Mouse (Mus musculus) adipocyte (in vitro differentiated cells): ENCODE results near the gene Tssc4.

Experiments
- DNase-seq: peaks from one replicate; pipeline ENCODE4 v3.0.0-alpha.2; 2016; ENCODE audit warnings: low spot score

Gene Tssc4

GRCm38 (mm10) chr7:143068882-143069591, at the start of gene Tssc4:
Tssc4 (plus strand) TSS chr7:143069249.
- peak; percentile 100 for DNase-seq

DNA sequence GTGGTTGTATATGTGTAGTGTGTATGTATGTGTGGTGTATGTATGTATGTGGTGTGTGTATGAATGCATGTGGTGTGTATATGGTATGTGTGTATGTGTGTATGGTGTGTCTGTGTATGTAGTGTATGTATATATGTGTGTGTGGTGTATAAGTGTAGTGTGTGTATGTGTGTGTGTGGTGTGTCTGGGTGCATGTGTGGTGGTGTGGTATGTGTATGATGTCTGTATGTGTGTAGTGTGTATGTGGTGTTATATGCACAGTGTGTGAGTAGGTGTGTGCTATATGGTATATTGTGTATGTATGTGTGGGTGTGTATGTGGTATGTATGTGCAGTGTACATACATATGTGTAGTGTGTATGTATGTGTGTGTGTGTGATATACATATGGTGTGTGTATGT, 49.0 kb upstream of the Tssc4 start:
- DNase-seq, result no peak

- DNase-seq, result no peak
These were observed 48.3 kb upstream of the Tssc4 start for GRCm38 (mm10) chr7:143020764-143021163.

GRCm38 (mm10) chr7:143021356-143022164, 47.5 kb upstream of the Tssc4 start:
- no peak for DNase-seq

DNA sequence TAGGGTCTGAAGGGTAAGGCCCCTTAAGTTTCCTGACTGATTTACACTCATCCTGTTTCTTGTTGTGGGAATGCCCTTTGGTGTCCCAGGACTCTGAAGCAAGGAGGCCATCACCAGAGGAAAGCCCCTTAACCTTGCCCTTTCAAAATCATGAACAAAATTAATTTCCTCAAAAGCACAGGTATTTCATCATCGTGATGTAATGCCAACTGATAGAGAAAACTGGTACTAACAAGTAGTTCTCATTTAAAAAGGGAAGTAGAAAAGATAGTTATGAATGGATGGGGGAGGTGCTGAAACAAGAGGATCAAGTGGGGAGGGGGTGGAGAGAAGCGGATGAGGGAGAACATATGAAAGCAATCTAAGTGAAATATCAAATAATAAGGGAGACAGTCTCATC, 45.5 kb upstream of the Tssc4 start:
- no peak for DNase-seq

DNA sequence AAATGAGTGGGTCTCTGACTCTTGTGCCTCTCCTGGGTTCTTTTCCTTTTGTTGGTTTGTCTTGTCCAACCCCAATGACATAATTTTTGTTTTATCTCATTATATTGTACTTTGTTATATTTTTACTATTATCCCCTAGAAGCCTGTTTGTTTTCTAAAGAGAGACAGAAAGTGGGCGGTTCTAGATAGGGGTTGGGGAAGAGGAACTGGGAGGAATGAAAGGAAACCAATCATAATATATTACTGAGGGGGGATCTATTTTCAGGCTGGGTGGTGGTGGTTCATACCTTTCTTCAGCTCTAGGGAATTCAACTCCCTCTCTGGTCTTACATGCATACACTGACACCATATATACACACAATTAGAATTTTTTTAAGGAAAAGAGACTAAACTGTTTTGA, 44.8 kb upstream of the Tssc4 start:
- no peak for DNase-seq

DNA sequence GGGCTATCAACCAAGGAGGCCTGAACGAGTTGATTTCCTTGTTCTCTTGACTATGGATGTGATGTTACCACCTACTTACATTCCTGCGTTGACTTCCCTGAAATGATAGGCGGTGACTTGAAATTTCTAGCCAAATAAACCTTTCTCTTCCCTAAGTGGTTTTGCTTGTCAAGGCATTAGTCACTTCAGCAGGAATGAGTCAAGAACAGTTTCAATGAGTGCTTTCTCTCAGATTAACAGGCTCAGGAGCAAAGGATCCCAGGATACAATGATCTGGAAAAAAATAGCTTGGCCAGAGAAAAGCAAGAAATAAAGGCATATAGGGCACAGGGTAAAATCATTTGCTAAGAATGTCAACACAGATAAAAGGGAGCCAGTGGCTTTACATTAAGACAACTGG, 43.6 kb upstream of the Tssc4 start:
- DNase-seq, result no peak

DNA sequence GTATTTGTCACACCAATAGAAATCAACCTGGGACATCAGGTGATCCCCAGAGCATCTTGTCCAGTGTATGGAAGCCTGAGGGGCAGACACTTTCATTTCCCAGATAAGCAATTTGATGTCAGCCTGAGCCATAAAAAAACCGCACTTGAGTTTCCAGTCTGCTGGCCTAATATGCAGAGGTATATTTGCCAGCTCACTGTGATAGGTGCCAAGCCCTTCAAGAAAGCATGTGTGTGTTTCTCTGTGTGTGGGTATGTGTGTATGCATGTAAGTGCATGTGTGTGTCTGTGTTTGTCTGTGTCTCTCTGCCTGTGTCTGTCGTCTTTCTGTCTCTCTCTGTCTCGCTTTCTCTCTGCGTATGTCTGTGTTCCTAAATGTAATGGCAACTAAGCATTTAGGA, 41.9 kb upstream of the Tssc4 start:
- no peak for DNase-seq

DNA sequence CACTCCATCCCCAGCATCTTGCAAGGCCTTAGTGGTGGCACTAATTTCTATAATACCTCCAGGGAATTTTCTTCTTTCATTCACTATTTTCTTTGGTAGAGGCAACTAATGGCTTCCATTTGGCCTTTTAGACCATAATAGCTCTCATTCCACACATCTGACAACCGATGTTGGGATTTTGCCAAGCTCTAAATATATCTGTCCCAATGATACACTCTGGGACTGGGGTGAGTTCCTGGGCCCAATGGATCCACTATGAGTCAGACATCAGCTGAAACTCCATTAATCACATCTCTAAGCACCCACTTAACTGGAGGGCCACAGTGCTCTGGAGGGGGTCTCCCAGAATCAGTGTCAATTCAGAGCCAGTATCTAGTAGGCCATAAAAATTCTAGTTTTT, 37.2 kb upstream of the Tssc4 start:
- peak; percentile 69 for DNase-seq

- DNase-seq, result peak; percentile 53
These were observed 35.5 kb upstream of the Tssc4 start for GRCm38 (mm10) chr7:143033581-143033980.

DNA sequence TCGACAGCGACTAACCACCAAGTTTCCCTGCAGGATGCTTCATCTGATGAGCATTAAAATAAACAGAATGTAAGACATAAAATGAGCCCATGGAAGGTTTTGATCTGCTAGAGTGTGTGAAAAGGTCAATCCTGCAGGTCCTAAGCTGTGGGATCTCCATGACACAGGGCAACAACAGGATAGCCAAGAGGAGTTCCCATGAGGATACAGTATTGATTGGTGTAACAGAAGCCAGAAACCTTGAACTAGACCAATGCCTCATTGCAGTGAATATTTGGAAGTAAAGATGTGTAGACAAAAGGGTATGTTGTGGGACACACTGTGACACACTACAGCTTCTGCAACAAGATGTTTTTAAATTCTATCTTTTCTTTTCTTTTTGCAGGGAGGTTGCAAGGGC, 34.9 kb upstream of the Tssc4 start:
- no peak for DNase-seq

DNA sequence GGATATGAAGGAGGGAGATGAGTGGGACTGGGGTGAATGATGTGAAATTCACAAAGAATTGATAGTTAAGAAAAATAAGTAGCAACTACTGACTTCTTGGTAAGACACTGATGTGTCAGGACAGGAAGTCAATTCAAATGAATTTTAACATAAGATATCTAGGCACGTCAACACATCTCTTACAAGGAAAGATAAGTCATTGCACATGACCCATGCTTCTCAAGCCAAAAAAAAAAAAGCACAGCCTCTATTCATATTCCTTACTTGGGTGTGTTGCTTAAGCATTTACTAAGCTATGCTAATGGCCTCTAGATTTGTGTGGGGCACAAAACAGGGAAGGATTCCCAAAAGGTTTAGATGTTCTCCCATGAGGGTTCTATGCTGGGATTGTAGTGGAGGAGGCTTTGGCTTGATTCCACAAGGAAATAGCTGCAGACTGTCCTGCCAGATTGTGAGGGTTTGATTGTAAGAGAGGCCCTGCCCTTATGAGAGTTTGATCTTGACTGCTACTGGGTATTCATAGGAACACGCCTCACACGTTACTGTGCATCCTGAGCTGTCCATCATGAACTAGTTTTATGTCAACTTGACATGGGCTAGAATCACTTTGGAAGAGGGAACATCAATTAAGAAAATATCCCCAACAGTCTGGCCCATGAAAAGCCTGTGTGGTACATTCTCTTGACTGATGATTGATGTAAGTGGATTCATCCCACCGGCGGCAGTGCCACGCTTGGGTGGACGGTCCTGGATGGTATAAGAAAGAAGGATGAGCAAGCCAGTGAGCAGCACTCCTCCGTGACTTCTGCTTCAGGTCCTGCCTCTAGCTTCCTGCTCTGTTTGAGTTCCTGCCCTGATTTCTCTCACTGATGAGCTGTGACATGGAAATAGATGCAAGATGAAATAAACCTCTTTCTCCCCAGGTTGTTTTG, 34.3 kb upstream of the Tssc4 start:
- no peak for DNase-seq

GRCm38 (mm10) chr7:143036787-143037186, 32.3 kb upstream of the Tssc4 start:
- no peak for DNase-seq

DNA sequence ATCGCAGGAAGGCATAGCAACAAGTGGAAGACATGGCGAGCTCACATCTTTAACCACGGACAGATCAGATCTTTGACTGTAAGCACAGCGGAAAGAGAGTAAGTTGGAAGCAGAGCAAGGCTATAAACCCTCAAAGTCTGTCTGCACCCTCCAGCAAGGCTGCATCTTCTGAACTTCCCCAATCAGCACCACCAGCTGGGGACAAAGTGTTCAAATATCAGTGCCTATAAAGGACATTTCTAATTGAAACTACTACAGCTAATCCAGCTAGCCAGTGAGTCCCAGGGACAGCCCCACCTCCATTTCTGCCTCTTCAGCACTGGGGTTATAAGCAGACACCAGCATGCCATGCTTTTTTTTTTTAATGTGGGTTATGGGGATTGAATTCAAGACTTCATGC, 31.7 kb upstream of the Tssc4 start:
- no peak for DNase-seq

DNA sequence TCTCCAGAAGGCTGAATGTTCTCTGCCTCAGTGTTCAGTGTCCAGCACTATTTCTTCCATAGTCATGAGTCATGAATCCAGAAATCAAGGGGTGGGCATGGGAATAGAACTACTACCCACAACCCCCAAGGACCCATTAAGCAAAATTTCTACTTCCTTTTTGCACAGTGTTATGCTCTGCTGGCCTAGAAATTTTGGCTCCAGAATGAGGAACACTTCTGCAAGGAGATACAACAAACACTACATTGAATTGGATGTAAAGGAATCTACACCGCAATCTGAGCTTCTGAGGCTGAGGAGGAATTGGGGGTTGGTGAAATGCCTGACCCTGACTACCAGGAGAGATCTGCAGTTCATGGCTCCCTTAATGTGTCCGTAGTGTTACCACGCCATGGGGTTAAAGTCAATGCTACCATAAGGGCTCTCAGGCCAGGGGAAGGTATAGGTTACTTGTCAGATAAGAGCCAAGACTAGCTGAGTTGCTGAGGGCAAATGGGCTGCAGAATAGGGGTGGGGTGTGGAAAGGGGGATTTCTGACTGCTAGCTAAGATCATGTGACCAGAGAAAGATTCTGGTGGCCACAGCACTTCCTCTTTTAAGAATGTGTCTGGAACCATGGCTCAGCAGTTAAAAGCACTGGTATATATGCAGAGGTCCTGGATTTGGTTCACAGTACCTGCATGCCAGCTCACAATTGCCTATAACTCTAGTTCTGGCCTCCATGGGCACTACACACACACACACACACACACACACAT, 30.7 kb upstream of the Tssc4 start:
- no peak for DNase-seq

GRCm38 (mm10) chr7:143040561-143040960, 28.5 kb upstream of the Tssc4 start:
- DNase-seq, result no peak

- no peak for DNase-seq
These were observed 27.8 kb upstream of the Tssc4 start for GRCm38 (mm10) chr7:143041138-143041822.

GRCm38 (mm10) chr7:143042089-143042488, 27.0 kb upstream of the Tssc4 start:
- peak; percentile 69 for DNase-seq

DNA sequence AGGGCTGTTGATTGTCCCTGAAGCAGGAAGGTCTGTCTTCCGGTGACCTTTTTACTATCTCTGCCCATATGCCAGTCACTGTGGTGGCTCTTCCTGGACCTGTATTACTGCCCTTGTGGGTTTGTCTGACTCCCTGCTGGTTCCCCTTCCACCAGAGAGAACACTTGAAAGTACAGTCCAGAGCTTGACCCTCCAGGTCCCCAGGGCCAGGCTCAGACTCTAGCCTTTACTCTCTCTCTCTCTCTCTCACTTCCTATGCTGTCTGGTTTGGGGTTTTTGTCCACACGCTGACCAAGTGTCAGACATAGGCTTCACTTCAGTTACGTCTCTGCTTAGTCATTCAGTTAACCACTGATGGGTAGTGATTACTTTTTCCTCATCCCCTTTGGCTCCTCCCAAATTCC, 26.1 kb upstream of the Tssc4 start:
- no peak for DNase-seq

DNA sequence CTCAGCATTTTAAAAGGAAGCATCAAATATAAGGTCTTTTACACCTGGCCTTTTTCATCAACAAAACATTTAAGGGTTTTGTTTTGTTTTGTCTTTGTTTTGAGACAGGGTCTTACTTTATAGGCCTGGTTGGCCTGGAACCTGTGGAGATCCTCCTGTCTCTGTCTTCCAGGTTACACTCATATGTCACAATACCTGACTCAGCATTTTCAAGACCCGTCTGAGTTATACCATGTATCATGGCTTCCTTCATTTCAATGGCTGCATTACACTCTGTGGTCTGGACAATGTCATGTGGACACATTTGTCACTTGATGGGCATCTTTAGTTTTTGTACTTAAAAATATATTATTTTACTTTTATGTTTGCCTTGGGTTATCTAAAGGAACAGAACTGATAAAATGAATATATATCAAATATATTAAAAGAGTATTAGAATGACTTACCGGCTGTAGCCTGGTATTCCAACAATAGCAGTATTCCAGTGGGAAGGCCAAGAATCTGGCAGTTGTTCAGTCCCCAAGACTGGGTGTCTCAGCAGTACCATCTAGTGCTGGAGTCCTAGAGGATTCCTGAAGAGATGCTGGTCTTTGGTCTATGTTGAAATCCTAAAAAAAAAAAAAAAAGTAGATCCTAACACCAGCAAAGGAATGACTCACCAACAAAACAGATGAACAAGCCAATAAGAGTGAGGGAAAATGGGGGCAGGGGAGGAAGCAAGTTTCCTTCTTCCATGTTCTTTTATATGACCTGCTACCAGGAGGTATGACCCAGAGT, 24.8 kb upstream of the Tssc4 start:
- peak; percentile 51 for DNase-seq
